Mouse (Mus musculus) bone marrow, adult 2 months (tissue): ENCODE results near the gene Pdcl3.

Source experiments
- CTCF ChIP-seq: fragments of 200-500 bp; IDR thresholded peaks from 2 replicates; pipeline ENCODE4 v1.5.1; 2011; ENCODE audit warnings: low read length, control low read depth; ENCODE audit not compliant: control insufficient read depth, insufficient read depth
- POLR2A ChIP-seq: fragments of 200-500 bp; IDR thresholded peaks from 2 replicates; pipeline ENCODE4 v1.6.1; 2011; ENCODE audit warnings: low read depth, mild to moderate bottlenecking, control low read depth, low read length, borderline replicate concordance; ENCODE audit not compliant: control insufficient read depth

DNA sequence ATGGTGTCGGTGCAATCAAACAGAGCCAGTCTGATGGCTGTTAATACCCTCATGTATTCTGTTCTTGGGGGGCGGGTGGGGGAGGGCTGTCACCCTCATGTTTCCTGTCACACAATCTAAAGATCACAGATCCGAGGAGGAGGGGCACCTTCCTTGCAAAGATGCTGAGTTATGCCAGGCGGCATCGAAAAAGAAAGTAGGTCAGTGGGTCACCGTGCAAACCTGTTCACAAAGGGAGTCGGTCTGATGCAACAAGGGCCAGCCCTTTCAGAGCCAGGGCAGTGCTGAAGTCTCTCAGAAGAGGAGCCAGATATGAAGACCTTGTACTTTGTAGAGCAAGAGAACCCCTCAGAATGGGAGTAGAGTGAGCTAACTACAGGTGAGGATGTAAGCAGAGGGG, 39.7 kb downstream of the Pdcl3 start:
- TF ChIP-seq CTCF (no peak), POLR2A (no peak)
